Mouse (Mus musculus) lung, postnatal 0 days (tissue): ENCODE data around the gene Taar7a. TPM values are rescaled to one million over a fixed set of nuclear protein-coding genes. Genes with fewer than 3 reads are reported as not detected.

Experiments used
- ATAC-seq: fragments of 200-750 bp; cut with Nextera tagmentation; 2 replicates; pipeline ENCODE4 v1.8.0; 2017; ENCODE audit warnings: moderate library complexity
- DNase-seq: peaks from one replicate; pipeline ENCODE4 v3.0.0-alpha.2; 2016; ENCODE audit warnings: low spot score
- H3K27ac ChIP-seq: fragments of 300-500 bp; sonication (generic); 2 replicates; pipeline ENCODE4 v1.5.1; 2014; ENCODE audit warnings: antibody characterized with exemption, mild to moderate bottlenecking, low read length, mixed read lengths
- H3K27me3 ChIP-seq: fragments of 300-500 bp; sonication (generic); replicated peaks from 2 replicates; pipeline ENCODE4 v1.6.1; 2014; ENCODE audit warnings: low read length, mixed read lengths; ENCODE audit not compliant: insufficient read depth
- H3K36me3 ChIP-seq: fragments of 300-500 bp; sonication (generic); 2 replicates; pipeline ENCODE4 v1.6.1; 2014; ENCODE audit warnings: low read length, mixed read lengths; ENCODE audit not compliant: insufficient read depth
- H3K4me1 ChIP-seq: fragments of 300-500 bp; sonication (generic); 2 replicates; pipeline ENCODE4 v1.6.1; 2014; ENCODE audit warnings: antibody characterized with exemption, low read depth, low read length, mixed read lengths; ENCODE audit not compliant: insufficient read depth
- H3K4me2 ChIP-seq: fragments of 300-500 bp; sonication (generic); replicated peaks from 2 replicates; pipeline ENCODE4 v1.6.1; 2014; ENCODE audit warnings: low read depth, mild to moderate bottlenecking, low read length, moderate library complexity, mixed read lengths
- H3K4me3 ChIP-seq: fragments of 300-500 bp; sonication (generic); 2 replicates; pipeline ENCODE4 v1.5.1; 2014; ENCODE audit warnings: low read depth, low read length
- H3K9ac ChIP-seq: fragments of 300-500 bp; sonication (generic); replicated peaks from 2 replicates; pipeline ENCODE4 v1.6.1; 2014; ENCODE audit warnings: low read depth, mild to moderate bottlenecking
- H3K9me3 ChIP-seq: fragments of 300-500 bp; sonication (generic); 2 replicates; pipeline ENCODE4 v1.6.1; 2016; ENCODE audit warnings: low read length, mixed read lengths
- CTCF ChIP-seq: IDR thresholded peaks from 2 replicates; pipeline ENCODE4 v1.5.1; 2016; ENCODE audit warnings: antibody characterized with exemption, mild to moderate bottlenecking
- EP300 ChIP-seq: IDR thresholded peaks from 2 replicates; pipeline ENCODE4 v1.6.1; 2016; ENCODE audit warnings: antibody characterized with exemption, mild to moderate bottlenecking, control low read depth
- WGBS: fragments of 180-500 bp; shearing (Covaris S2); extraction: QIAGEN DNeasy Blood & Tissue Kit; methylation state at CpG from one replicate; pipeline ENCODE4 v1.1.7; 2014; 5-methylcytosine and 5-hydroxymethylcytosine counted together
- polyA plus RNA-seq: library from polyadenylated mRNA; unstranded; fragments of >200 nt; fragmentation: Nextera tagmentation; extraction: Ambion mirVana; gene quantifications from 2 replicates; pipeline ENCODE4 v1.2.1, GENCODE M21; 2015

The Taar7a gene
- polyA plus RNA-seq, 1 experiment from 2014 or later: not detected

DNA sequence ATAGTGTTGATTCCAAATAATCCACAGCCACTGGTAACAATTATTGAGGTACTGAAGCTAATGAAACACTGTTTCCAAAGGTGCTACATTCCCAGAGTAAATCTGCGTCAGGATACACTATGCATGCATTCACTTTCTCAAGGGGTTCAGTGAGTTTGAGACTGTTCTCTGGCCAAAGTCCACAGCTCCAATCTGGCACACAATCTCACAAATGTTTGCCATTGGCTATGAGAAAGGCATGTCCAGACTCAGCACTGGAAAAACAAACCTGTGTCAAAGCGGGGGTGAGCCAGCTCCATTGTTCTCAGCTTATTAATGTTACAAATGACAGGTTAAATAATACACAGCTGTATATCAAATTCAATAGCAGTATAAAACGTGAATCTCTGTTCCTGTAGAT, 34.2 kb downstream of the Taar7a start:
- H3K9me3 ChIP-seq: no peaks in the 10 kb centered on the region
- H3K36me3 ChIP-seq: no peaks in the 10 kb centered on the region
- DNase-seq (no peak), ATAC-seq (no peak)
- H3K4me2 ChIP-seq: no peak overlapping the region
- H3K27ac ChIP-seq: no peak overlapping the region
- no peaks in the 10 kb centered on the region for H3K27me3 ChIP-seq
- TF ChIP-seq CTCF: no peak
- no peak for TF ChIP-seq EP300
- WGBS: 36% methylated on average over 3 of the region's 3 CpGs
- no peaks in the 10 kb centered on the region for H3K4me1 ChIP-seq
- H3K9ac ChIP-seq: no peak overlapping the region
- no peak overlapping the region for H3K4me3 ChIP-seq

DNA sequence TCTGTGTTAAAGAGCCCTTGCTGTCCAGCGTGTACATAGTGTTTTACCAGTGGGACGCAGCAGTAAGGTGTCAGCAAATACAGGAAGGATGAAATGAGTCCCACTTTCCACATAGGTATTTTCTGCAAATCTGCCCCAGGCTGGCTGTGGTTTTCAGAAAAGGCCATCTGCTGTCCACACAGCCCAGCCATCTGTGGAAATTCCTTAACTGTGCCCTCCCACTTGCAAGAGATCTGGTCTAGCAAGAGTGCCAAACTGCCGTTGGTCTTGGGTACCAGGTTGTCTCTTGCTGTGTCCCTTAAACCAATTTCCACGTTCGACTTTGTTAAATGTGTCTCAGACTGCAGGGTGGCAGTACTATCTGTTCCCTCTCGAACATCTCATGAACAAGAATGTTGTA, 41.6 kb downstream of the Taar7a start:
- TF ChIP-seq CTCF: no peak
- TF ChIP-seq EP300: no peak
- WGBS: 76% methylated on average over 6 of the region's 6 CpGs
- no peak for ATAC-seq

DNA sequence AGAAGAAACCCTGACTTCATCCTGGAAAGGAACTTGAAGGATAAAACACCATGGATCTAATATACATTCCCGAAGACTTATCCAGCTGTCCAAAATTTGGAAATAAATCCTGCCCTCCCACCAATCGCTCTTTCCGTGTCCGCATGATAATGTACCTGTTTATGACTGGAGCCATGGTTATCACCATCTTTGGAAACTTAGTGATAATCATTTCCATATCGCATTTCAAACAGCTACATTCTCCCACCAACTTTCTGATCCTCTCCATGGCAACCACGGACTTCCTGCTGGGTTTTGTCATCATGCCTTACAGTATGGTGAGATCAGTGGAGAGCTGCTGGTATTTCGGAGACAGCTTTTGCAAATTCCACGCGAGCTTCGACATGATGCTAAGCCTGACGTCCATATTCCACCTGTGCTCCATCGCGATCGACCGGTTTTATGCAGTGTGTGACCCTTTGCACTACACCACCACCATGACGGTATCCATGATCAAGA, 43.7 kb downstream of the Taar7a start, which contains the start of gene Taar3:
Taar3 (plus strand) TSS at position 51 of the 498 bp plus-strand sequence.
- H3K36me3 ChIP-seq: no peaks in the 10 kb centered on the region
- TF ChIP-seq EP300 (no peak), CTCF (no peak)
- no peak within 1 kb of the TSS for H3K9ac ChIP-seq
- H3K27ac ChIP-seq: no peak within 1 kb of the TSS
- ATAC-seq (no peak), DNase-seq (no peak)
- H3K4me1 ChIP-seq: no peaks in the 10 kb centered on the region
- no peaks in the 10 kb centered on the region for H3K9me3 ChIP-seq
- H3K4me2 ChIP-seq: no peak within 1 kb of the TSS
- no peak within 1 kb of the TSS for H3K4me3 ChIP-seq
- no peaks in the 10 kb centered on the region for H3K27me3 ChIP-seq
- WGBS: 87% methylated on average over 16 of the region's 16 CpGs

More for the DNA sequence above, 41.6 kb downstream of the Taar7a start:
- Histone ChIP-seq H3K36me3 (no peaks in the 10 kb centered on the region), H3K27ac (no peak overlapping the region), H3K27me3 (no peaks in the 10 kb centered on the region), H3K9me3 (no peaks in the 10 kb centered on the region), H3K4me1 (no peaks in the 10 kb centered on the region), H3K9ac (no peak overlapping the region), H3K4me3 (no peak overlapping the region), H3K4me2 (no peak overlapping the region)
- no peak for DNase-seq

DNA sequence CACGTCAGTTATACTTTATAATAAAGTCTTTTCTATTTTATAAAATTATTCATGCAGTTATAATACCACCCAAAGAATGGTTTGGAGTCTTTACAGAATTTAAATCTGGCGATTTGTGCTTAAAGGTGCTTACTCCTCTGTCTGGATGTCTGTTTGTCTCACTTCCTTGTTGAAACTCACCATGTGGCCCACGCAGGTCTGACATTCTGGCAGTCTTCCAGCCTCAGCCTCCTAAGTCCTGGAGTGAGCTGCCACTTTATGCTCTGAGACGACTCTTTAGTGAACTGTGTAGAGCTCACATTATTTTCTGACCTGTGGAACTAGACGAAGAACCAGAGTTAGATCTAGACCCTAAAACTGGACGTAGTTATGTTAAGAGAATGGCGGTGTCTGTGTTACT, 45.3 kb downstream of the Taar7a start:
- TF ChIP-seq CTCF (no peak), EP300 (no peak)
- WGBS: 41% methylated on average over 7 of the region's 7 CpGs
- no peak for ATAC-seq

DNA sequence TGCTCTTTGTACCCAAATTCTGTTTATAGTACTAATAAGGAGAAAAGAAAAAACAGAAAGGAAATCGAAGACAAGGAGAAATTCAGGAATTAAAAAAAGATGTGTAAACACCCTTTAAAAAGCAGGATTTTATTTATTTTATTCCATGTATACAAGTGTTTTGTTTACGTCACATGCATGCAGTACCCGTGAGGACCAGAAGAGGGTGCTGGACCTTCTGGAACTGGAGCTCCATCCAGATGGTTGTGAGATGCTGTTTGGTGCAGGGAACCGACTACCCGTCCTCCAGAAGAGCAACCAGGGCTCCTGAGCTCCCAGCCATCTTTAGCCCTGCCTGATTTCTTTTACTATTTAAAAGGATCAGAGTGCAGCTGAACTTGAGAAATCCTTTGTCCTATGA, 50.8 kb downstream of the Taar7a start:
- H3K27me3 ChIP-seq: no peaks in the 10 kb centered on the region
- H3K4me1 ChIP-seq: no peaks in the 10 kb centered on the region
- DNase-seq (no peak), ATAC-seq (no peak)
- H3K4me3 ChIP-seq: no peak overlapping the region
- no peaks in the 10 kb centered on the region for H3K9me3 ChIP-seq
- no peak overlapping the region for H3K4me2 ChIP-seq
- TF ChIP-seq CTCF: peak; percentile 47
- no peak for TF ChIP-seq EP300
- no peaks in the 10 kb centered on the region for H3K36me3 ChIP-seq
- H3K9ac ChIP-seq: no peak overlapping the region
- 77% methylated on average over 5 of the region's 5 CpGs for WGBS
- no peak overlapping the region for H3K27ac ChIP-seq

More for the DNA sequence above, 45.3 kb downstream of the Taar7a start:
- Histone ChIP-seq H3K4me2 (no peak overlapping the region), H3K9me3 (no peaks in the 10 kb centered on the region), H3K27me3 (no peaks in the 10 kb centered on the region), H3K27ac (no peak overlapping the region), H3K9ac (no peak overlapping the region), H3K36me3 (no peaks in the 10 kb centered on the region), H3K4me1 (no peaks in the 10 kb centered on the region), H3K4me3 (no peak overlapping the region)
- peak; percentile 44 for DNase-seq

Other genes with a start within 250 kb of the Taar7a start
- gene Rps12, start 206.2 kb downstream of the Taar7a start, polyA plus RNA-seq: 142 and 152 TPM in 2 replicates
- gene Slc18b1, start 196.5 kb downstream of the Taar7a start, polyA plus RNA-seq: 8.3 and 9.9 TPM in 2 replicates
- gene Vnn3, start 142.0 kb downstream of the Taar7a start, polyA plus RNA-seq: 17.2 and 18.5 TPM in 2 replicates
- gene Vnn1, start 98.8 kb downstream of the Taar7a start, polyA plus RNA-seq: 45.4 and 67.5 TPM in 2 replicates
- not detected in 2 replicates for gene Taar1, start 73.1 kb downstream of the Taar7a start, polyA plus RNA-seq
- 0.16 TPM in 1 of 2 replicates, not detected in the other for gene Taar2, start 54.9 kb downstream of the Taar7a start, polyA plus RNA-seq
- gene Taar3, start 43.9 kb downstream of the Taar7a start, polyA plus RNA-seq: not detected in 2 replicates
- gene Taar4, start 33.0 kb downstream of the Taar7a start, polyA plus RNA-seq: not detected in 2 replicates
- not detected in 2 replicates for gene Taar5, start 22.8 kb downstream of the Taar7a start, polyA plus RNA-seq
- not detected in 2 replicates for gene Taar6, start 7.8 kb downstream of the Taar7a start, polyA plus RNA-seq
- not detected in 2 replicates for gene Taar7b, start 6.5 kb upstream of the Taar7a start, polyA plus RNA-seq
- not detected in 2 replicates for gene Taar7d, start 33.7 kb upstream of the Taar7a start, polyA plus RNA-seq
- gene Taar7e, start 44.1 kb upstream of the Taar7a start, polyA plus RNA-seq: not detected in 2 replicates
- not detected in 2 replicates for gene Taar7f, start 56.0 kb upstream of the Taar7a start, polyA plus RNA-seq
- not detected in 2 replicates for gene Taar8a, start 83.0 kb upstream of the Taar7a start, polyA plus RNA-seq
- not detected in 2 replicates for gene Taar8b, start 98.8 kb upstream of the Taar7a start, polyA plus RNA-seq
- gene Taar8c, start 108.4 kb upstream of the Taar7a start, polyA plus RNA-seq: not detected in 2 replicates
- not detected in 2 replicates for gene Taar9, start 116.1 kb upstream of the Taar7a start, polyA plus RNA-seq
- gene Stx7, start 155.8 kb upstream of the Taar7a start, polyA plus RNA-seq: 128 and 141 TPM in 2 replicates
- 2.3 and 2.4 TPM in 2 replicates for gene Moxd1, start 230.0 kb upstream of the Taar7a start, polyA plus RNA-seq